Mouse (Mus musculus): ENCODE results near the gene Mtmr10. TPM values are rescaled to one million over a fixed set of nuclear protein-coding genes. Genes with fewer than 3 reads are reported as not detected.

The Mtmr10 gene
- polyA plus RNA-seq (2014; fragmentation: Illumina TruSeq; extraction: RNeasy Lipid Tissue Mini Kit (QIAGEN cat#74804); ENCODE audit: low read depth, low replicate concordance), result 31.9 TPM

GRCm38 (mm10) chr7:64287414-64288091 is at the start of gene Mtmr10:
TSS of gene Mtmr10 (plus strand) at chr7:64287653.

DNA sequence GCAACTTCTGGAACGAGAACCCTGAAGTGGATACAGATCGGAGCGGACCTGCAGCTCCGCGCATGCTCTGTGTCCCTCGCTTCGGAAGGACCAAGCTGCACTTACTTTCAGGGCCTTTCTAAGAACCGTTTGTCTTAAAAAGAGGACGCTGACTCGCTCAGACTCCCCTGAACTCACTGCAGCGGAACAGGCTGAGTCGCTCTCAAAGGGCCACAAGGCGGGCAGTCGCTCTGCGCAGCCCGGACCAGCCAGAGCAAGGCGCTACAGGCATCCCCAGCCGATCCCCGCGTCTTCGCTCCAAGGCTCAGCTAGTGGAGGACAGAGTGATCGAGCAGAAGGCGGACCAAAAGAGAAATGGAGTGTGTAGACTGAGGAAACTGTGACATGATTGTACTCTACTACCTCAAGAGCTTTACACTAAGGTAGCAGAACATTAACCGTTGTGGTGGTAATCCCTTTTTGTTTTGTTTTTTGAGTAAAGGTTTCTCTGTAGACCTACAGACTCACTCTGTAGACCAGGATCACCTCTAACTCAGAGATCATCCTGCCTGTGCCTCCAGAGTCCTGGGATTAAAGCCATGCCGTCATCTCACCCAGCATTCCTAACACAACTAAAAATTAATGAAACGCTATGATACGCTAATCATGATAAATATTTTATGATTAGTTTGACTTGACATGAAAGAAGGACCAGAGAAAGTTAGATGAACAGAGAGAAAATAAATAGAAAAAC is 86.5 kb downstream of the Mtmr10 start, which contains the start of gene Fan1:
Gene Fan1, minus strand, starts transcription at position 266 of the 733 bp plus-strand sequence.

Other genes with a start within 250 kb of the Mtmr10 start
- gene Trpm1, start 133.8 kb upstream of the Mtmr10 start, polyA plus RNA-seq (2014; fragmentation: Illumina TruSeq; extraction: RNeasy Lipid Tissue Mini Kit (QIAGEN cat#74804); ENCODE audit: low read depth, low replicate concordance), result 0.24 TPM
- gene Fan1, start 86.4 kb downstream of the Mtmr10 start, polyA plus RNA-seq (2014; fragmentation: Illumina TruSeq; extraction: RNeasy Lipid Tissue Mini Kit (QIAGEN cat#74804); ENCODE audit: low read depth, low replicate concordance), result 6.6 TPM
- gene Mphosph10, start 104.6 kb downstream of the Mtmr10 start, polyA plus RNA-seq (2014; fragmentation: Illumina TruSeq; extraction: RNeasy Lipid Tissue Mini Kit (QIAGEN cat#74804); ENCODE audit: low read depth, low replicate concordance), result 41.8 TPM
- 360 TPM for gene Mcee, start 105.0 kb downstream of the Mtmr10 start, polyA plus RNA-seq (2014; fragmentation: Illumina TruSeq; extraction: RNeasy Lipid Tissue Mini Kit (QIAGEN cat#74804); ENCODE audit: low read depth, low replicate concordance)
- gene Apba2, start 214.1 kb downstream of the Mtmr10 start, polyA plus RNA-seq (2014; fragmentation: Illumina TruSeq; extraction: RNeasy Lipid Tissue Mini Kit (QIAGEN cat#74804); ENCODE audit: low read depth, low replicate concordance), result not detected